Mouse (Mus musculus) cerebellum, postnatal 36 days (tissue): ENCODE data around the gene Gpr132.

ENCODE experiments used
- DNase-seq, 2 experiments: peaks; one replicate each; pipeline ENCODE4 v3.0.0; 2021 to 2022; ENCODE audit warnings: mixed read lengths in 2 of 2

Gpr132 gene

GRCm38 (mm10) chr12:112868178-112869087, at the start of gene Gpr132:
TSS of gene Gpr132 (minus strand) at chr12:112868228.
- DNase-seq, result no peak

DNA sequence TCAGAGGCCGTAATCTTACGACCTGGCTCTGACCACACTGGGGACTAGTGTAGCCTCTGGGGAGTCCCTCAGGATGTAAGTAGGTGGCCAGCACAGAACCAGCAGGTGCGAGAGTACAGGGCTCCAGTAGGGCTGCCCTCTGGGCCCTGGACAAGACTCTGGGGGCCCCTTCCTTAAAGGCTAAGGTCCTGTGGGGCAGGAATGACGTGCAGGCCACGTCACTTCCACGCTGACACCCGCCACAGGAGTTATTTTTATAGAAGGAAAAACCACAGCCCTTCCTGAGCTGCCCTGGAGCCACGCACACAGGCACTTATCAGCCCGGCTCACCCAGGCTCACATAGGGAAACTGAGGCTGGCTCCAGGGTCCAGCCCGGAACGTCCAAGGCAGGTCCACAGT, 49.5 kb upstream of the Gpr132 start:
- DNase-seq, result no peak

- DNase-seq, result no peak
Observed at GRCm38 (mm10) chr12:112916698-112917400, 48.8 kb upstream of the Gpr132 start.

- DNase-seq, result no peak
Observed at GRCm38 (mm10) chr12:112915587-112915986, 47.6 kb upstream of the Gpr132 start.

GRCm38 (mm10) chr12:112914527-112914926, 46.5 kb upstream of the Gpr132 start:
- DNase-seq, result no peak

DNA sequence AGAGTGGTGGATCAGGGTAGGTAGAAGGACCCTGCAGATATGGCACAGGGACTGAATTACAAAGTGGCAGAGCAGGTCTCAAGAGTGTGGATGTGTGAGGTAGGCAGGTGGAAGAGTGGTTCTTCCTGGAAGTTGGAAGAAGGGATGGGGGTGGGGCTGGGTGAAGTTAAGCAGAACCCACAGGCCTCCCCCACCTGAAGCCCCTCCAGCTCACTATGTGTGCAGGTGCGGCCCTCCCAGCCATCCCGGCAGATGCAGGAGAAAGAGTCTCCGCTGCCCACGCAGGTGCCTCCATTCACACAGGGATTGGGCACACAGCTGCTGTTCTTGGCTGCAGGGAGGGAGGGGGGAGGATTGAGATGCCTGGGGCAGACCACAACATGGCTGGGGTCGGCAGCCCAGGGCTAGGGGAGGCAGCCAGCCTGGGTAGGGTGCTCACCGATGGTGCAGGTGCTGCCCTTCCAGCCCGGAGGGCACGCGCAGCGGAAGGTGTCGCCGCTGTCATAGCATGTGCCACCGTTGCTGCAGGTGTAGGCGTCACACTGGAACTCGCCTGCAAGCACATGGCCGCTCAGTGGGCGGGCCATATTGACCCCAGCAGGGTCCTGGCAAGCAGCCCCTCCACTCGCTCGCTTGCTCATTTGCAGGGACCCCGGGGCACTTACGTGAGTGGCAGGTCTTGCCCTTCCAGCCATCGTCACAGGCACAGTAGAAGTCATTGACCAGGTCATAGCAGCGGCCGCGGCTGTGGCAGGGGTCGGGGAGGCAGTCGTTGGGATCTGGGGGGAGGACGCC, 45.1 kb upstream of the Gpr132 start:
- peak; percentile 50 to 65 for DNase-seq

- DNase-seq, result no peak
Observed at GRCm38 (mm10) chr12:112911701-112912100, 43.7 kb upstream of the Gpr132 start.

DNA sequence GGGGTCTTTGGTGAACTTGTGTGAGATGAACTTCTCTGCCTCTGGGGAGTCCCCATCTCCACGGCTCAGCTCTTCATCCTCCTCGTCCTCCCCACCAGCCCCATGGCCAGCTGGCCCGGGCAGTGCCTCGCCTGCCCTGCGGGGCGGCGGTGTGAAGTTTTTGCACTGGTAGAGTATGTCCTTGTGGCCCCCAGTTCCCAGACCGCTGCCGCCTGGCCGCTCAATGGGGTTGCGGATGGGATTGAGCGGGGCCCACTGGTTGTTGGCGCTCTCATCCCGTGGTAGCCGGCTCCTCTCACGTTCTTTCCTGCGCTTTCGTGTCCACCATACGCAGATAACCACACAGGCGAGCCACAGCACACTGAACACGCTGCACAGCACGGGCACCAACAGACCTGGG, 41.0 kb upstream of the Gpr132 start:
- DNase-seq, result no peak

DNA sequence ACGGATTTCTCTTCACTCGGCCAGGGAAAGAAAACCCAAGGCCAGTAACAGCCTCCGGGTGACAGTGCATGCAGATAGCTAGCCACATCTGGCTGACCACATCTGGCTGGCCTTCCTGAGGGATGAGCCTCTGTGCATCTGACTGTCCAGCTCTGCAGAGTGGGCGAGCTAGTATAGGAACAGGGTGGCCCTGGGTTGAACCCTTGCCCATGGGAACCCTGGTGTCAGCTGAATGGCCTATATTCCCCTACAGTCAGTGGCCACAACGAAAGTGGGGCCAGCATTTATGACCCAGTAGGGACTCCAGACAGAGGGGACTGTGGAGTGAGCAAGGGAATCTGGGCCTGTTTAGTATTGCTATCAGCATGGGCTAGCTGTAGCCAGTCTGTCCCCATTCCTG, 37.0 kb upstream of the Gpr132 start:
- no peak for DNase-seq

DNA sequence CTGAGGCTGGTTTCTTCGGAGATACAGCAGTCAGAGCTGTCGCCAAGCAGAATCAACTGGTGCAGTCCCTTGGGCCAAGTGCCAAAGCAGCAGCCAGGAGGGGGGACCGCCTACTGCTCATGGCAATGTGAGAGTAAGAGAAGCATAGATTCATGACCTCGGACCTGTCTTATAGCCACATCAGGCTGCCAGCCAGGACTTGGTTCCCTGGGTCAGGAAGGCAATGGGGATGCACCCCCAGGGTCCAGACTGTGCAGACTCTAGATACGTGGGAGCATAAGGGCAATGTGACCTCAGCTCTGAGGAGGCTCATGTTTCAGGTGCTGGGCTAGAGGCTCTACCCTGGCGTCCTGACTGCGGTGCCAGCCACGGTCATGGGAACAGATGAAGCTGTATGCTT, 35.9 kb upstream of the Gpr132 start:
- DNase-seq, result no peak

DNA sequence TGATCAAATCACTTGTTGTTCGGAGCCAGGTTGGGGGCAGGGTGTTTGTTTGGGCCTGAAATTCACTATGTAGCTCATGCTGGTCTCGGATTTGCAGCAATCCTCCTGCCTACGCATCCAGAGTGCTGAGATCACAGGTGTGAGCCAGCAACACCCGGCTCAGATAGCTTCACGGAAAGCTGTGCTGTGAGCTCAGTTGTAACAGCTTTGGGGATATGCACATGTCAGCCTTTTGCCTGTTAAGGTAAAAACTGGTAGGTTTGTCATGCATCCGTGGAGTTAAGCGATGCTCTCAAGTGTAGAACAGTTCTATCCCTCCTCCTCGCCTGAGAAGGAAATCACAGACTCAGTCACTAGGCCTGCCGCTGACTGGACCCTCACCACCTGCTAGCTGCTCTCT, 32.6 kb upstream of the Gpr132 start:
- no peak for DNase-seq

DNA sequence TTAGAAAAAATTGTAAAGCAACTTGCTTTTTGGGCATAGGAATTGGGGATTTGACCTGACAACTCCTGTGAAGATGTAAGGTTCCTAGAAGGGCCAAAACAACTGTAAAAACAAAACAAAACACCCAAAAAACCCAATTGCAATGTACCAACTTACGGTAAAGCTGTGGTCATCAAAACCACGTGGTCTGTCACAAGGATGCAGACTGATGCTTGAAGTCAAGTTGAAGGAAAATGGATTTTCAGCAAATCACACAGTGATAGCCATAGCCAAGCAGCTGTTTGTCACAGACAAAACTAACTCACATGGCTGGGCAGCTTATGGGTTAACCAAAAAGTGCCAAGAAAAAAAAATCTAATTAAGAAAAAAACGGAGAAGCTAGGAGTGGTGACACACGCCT, 30.9 kb upstream of the Gpr132 start:
- no peak for DNase-seq

DNA sequence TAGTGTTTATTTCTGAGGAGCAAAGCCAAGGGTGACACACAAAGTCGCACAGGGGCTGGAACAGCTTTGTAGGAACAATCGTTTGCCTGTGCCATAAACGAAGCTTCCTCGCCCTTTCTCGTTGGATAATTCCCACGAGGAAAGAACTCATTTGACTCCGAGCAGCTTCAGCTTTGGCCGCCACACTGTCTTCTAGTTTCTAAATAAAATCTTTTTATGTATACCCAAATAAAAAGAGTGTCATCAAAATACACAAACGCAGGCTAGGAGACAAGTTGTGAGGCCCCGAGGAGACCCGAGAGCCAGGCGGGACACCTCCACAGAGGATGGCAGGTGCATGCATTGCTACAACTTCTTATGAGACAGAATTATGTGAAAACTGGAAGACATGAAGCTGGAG, 30.3 kb upstream of the Gpr132 start:
- no peak for DNase-seq

- no peak for DNase-seq
Observed at GRCm38 (mm10) chr12:112897522-112898212, 29.6 kb upstream of the Gpr132 start.

GRCm38 (mm10) chr12:112894969-112895368, 26.9 kb upstream of the Gpr132 start:
- no peak for DNase-seq

DNA sequence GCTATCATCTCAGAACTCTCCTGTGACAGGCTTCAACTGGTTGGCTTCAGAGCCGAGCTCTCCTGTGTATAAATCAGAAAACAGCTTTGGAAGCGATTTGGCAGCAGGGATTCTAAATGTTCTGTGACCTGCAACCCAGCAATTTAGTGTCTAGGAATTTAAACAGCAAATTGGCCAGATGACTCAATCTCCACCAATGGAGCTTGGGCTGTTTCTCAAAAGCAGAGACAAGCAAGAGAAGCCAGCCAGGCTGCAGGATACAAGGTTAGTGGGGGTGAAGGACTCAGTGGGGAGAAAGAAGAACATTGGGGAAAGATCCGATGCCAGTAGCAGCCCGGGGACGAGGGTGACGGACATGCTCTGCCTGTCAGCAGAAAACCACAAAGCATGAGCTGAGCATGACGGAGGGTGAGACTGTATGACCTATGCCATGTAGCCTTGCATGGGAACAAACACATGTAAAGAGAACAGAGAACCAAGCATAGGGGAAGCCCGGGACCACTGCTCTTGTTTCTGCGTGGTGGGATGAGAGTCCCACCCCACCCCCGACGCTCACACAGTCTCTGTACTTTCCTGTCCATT, 26.4 kb upstream of the Gpr132 start:
- DNase-seq, result no peak

DNA sequence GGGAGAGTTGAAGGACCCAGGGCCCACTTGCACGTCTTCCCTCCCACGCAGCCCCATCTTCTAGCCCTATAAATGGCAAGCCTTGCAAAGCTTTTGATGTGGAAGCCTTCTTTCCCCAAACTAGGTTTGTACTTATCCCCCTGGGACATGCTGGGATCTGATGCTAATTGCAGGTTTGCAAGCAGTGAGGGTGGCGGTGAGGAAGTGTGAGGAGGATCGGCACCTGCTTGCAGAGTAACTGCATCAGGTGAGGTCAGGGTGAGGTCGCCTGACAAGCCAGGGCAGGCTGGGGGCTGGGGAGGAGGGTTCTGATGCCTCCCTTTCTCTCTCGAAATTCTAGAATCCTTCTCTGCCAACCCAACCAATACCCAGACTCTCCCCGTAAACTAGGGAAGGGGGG, 17.4 kb upstream of the Gpr132 start:
- DNase-seq, result no peak

GRCm38 (mm10) chr12:112881301-112881815, 13.3 kb upstream of the Gpr132 start:
- DNase-seq, result peak; percentile 40 to 49

GRCm38 (mm10) chr12:112880661-112881060, 12.6 kb upstream of the Gpr132 start:
- no peak for DNase-seq

GRCm38 (mm10) chr12:112879731-112880130, 11.7 kb upstream of the Gpr132 start:
- DNase-seq, result no peak

- no peak for DNase-seq
Observed at GRCm38 (mm10) chr12:112877607-112878020, 9.6 kb upstream of the Gpr132 start.

DNA sequence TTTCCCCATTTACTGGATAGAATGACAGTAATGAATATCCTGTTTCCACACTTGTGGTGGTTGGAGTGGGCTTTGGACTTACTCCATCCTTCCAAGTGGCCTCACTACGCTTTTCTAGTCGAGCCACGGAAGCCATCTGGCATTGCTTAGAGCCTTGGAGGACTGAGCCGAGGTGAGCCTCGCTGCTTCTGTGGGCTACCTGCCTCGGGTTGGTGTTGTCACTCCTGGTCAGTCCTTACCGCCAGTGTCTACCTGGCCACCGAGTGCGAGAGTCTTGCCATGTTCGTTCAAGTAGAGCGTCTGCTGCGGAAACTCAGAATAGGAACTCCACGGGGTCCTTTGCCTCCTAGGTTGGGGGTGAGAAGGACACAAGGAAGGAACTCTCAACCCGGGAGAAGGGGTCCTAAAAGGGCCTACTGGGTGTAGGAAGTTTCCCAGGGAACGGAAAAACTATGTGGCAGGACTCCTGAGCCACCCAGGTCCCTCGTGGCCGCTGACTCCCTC, 9.1 kb upstream of the Gpr132 start:
- peak in 1 of 2 experiments; percentile 10 for DNase-seq
